Mouse (Mus musculus) E14TG2a.4 (cell line): ENCODE data around the gene Stam.

Experiments
- H3K27me3 ChIP-seq: 2 replicates; pipeline ENCODE4 v1.6.1; 2014; ENCODE audit warnings: low read length, control low read depth; ENCODE audit not compliant: insufficient read depth
- H3K36me3 ChIP-seq: 2 replicates; pipeline ENCODE4 v1.6.1; 2014; ENCODE audit warnings: low read length, control low read depth; ENCODE audit not compliant: insufficient read depth
- H3K4me1 ChIP-seq: replicated peaks from 2 replicates; pipeline ENCODE4 v1.6.1; 2014; ENCODE audit warnings: low read depth, low read length, control low read depth
- H3K4me3 ChIP-seq: replicated peaks from 2 replicates; pipeline ENCODE4 v1.5.1; 2014; ENCODE audit warnings: mild to moderate bottlenecking, low read length
- H3K9me3 ChIP-seq: 2 replicates; pipeline ENCODE4 v1.6.1; 2014; ENCODE audit warnings: low read length, control low read depth
- CTCF ChIP-seq: conservative IDR thresholded peaks from 2 replicates; pipeline ENCODE4 v1.5.1; 2014; ENCODE audit warnings: low read length
- NANOG ChIP-seq: IDR thresholded peaks from 2 replicates; pipeline ENCODE4 v1.6.1; 2014; ENCODE audit warnings: borderline replicate concordance, low read length, mixed read lengths
- POU5F1 ChIP-seq: IDR thresholded peaks from 2 replicates; pipeline ENCODE4 v1.6.1; 2014; ENCODE audit warnings: low read length, borderline replicate concordance

Gene Stam

DNA sequence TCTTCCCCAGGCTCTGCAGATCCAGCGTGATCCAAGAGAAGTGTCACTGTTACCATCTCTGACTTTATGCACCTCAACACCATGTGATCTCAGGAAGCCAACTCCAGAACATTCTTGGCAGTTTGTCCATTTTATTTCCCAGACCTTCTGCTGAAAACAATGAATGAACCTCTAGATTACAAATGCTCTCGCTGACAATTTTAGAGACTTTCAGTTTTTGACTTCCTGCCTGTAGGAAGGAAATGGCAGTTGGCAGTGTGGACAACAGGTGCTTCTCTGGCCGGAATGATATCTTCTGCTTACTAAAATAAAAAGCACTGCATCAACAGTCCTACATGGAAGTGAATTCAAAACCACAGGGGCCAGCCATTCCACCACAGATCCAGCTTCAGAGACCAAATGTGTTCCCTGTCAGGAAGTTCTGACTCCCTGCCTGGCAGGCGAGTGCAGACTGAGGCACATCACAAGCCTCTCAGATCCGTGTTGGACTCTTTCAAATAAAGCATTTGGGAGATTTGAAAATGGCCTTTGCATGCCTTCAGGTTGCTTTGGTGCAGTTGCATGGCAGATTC, 90.6 kb downstream of the Stam start:
- Histone ChIP-seq H3K9me3 (no peaks in the 10 kb centered on the region), H3K4me1 (peaks cover 9% of the 10 kb centered on the region), H3K4me3 (no peak overlapping the region), H3K27me3 (no peaks in the 10 kb centered on the region), H3K36me3 (no peaks in the 10 kb centered on the region)
- no peak for TF ChIP-seq CTCF
- no peak for TF ChIP-seq POU5F1
- TF ChIP-seq NANOG, result no peak

GRCm38 (mm10) chr2:14165066-14165465, 91.2 kb downstream of the Stam start:
- no peaks in the 10 kb centered on the region for H3K36me3 ChIP-seq
- TF ChIP-seq NANOG (no peak), CTCF (no peak), POU5F1 (no peak)
- no peaks in the 10 kb centered on the region for H3K9me3 ChIP-seq
- no peak overlapping the region for H3K4me3 ChIP-seq
- no peaks in the 10 kb centered on the region for H3K27me3 ChIP-seq
- H3K4me1 ChIP-seq, result peaks cover 9% of the 10 kb centered on the region

- Histone ChIP-seq H3K36me3 (no peaks in the 10 kb centered on the region), H3K9me3 (no peaks in the 10 kb centered on the region), H3K4me3 (no peak overlapping the region), H3K4me1 (peaks cover 9% of the 10 kb centered on the region), H3K27me3 (no peaks in the 10 kb centered on the region)
- TF ChIP-seq POU5F1 (no peak), NANOG (no peak), CTCF (no peak)
Observed at GRCm38 (mm10) chr2:14165618-14166344, 91.9 kb downstream of the Stam start.

DNA sequence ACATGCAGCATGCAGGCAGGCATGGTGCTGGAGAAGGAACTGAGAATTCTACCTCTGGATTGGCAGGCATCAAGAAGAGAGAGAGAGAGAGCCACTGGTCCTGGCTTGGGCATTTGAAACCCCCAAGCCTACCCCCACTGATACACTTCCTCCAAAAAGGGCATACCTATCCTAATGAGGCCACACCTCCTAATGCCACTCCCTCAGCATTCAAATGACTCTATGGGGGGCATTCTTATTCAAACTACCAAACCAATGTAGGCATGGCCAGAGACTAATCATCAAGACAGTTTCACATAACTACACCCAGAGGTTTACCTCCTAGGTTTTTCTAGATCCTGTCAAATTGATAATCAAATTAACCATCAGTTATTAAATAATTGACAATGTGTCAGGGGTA, 93.8 kb downstream of the Stam start:
- H3K4me3 ChIP-seq, result no peak overlapping the region
- no peaks in the 10 kb centered on the region for H3K27me3 ChIP-seq
- TF ChIP-seq NANOG, result no peak
- TF ChIP-seq POU5F1, result no peak
- no peak for TF ChIP-seq CTCF
- H3K4me1 ChIP-seq, result peaks cover 9% of the 10 kb centered on the region
- H3K36me3 ChIP-seq, result no peaks in the 10 kb centered on the region
- no peaks in the 10 kb centered on the region for H3K9me3 ChIP-seq

DNA sequence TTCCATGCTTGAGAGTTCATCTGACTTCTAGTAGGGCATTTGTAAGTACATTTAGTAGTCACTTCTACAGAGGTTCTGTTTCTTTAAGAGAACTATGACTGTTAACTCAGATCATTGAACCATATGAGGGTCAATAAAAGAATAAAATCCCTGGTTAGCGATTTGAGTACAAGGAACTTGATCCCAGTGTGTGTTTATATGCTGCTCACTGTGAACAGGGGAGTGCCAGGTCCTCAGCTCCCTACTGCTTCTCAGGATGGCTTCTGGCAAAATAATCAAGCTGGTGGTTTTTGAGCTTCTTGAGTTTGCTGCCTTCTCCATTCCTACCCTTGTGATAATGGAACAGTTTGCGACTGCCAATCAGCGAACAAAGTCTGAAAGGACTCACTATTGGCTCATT, 100.4 kb downstream of the Stam start, which contains the start of gene Tmem236:
Gene Tmem236 (plus strand): TSS at position 190 of the 400 bp plus-strand sequence.
- H3K4me1 ChIP-seq, result no peaks in the 10 kb centered on the region
- H3K27me3 ChIP-seq, result no peaks in the 10 kb centered on the region

GRCm38 (mm10) chr2:14176460-14177193, 102.7 kb downstream of the Stam start:
- TF ChIP-seq POU5F1, result no peak
- TF ChIP-seq CTCF, result no peak
- TF ChIP-seq NANOG, result no peak
- H3K9me3 ChIP-seq, result peaks cover 5% of the 10 kb centered on the region
- no peak overlapping the region for H3K4me3 ChIP-seq
- H3K27me3 ChIP-seq, result no peaks in the 10 kb centered on the region
- H3K36me3 ChIP-seq, result no peaks in the 10 kb centered on the region
- H3K4me1 ChIP-seq, result no peaks in the 10 kb centered on the region

More for the DNA sequence above, 100.4 kb downstream of the Stam start, which contains the start of gene Tmem236:
- no peak within 1 kb of the TSS for H3K4me3 ChIP-seq
- no peaks in the 10 kb centered on the region for H3K36me3 ChIP-seq
- peaks cover 5% of the 10 kb centered on the region for H3K9me3 ChIP-seq
- TF ChIP-seq NANOG, result no peak
- no peak for TF ChIP-seq POU5F1
- no peak for TF ChIP-seq CTCF

- Histone ChIP-seq H3K27me3 (no peaks in the 10 kb centered on the region), H3K9me3 (peaks cover 15% of the 10 kb centered on the region), H3K36me3 (no peaks in the 10 kb centered on the region), H3K4me3 (no peak overlapping the region), H3K4me1 (peaks cover 4% of the 10 kb centered on the region; the same call in 1 of the 2 replicates)
- TF ChIP-seq NANOG, result no peak
- no peak for TF ChIP-seq POU5F1
- no peak for TF ChIP-seq CTCF
Observed at GRCm38 (mm10) chr2:14184375-14184774, 110.5 kb downstream of the Stam start.

DNA sequence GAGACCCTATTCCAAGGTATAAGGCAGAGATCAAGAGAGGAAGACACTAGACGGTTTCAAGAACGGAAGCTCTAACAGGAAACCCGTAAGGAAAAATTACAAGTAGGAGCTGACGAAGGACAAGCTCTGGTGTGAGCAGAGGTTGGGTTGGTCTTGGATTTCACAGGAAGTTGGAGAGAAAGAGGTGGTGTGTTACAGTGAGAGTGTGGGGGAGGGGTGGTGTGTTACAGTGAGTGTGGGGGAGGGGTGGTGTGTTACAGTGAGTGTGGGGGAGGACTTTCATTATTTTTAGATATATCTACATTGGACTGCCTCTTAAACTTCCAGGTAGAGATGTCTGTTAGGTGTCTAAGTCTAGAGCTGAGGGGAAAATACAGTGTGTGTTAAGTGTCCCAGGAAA, 116.8 kb downstream of the Stam start:
- Histone ChIP-seq H3K9me3 (no peaks in the 10 kb centered on the region), H3K4me3 (no peak overlapping the region), H3K27me3 (no peaks in the 10 kb centered on the region), H3K4me1 (no peaks in the 10 kb centered on the region; the same call in 1 of the 2 replicates), H3K36me3 (no peaks in the 10 kb centered on the region)
- no peak for TF ChIP-seq POU5F1
- no peak for TF ChIP-seq CTCF
- no peak for TF ChIP-seq NANOG

- H3K4me1 ChIP-seq, result no peaks in the 10 kb centered on the region; the same call in 1 of the 2 replicates
- no peaks in the 10 kb centered on the region for H3K9me3 ChIP-seq
- no peaks in the 10 kb centered on the region for H3K27me3 ChIP-seq
- TF ChIP-seq CTCF, result no peak
- no peak for TF ChIP-seq NANOG
- no peak for TF ChIP-seq POU5F1
- H3K36me3 ChIP-seq, result no peaks in the 10 kb centered on the region
- H3K4me3 ChIP-seq, result no peak overlapping the region
Observed at GRCm38 (mm10) chr2:14191601-14192000, 117.7 kb downstream of the Stam start.
